Mouse (Mus musculus): ENCODE results near the gene Pax7.

DNA sequence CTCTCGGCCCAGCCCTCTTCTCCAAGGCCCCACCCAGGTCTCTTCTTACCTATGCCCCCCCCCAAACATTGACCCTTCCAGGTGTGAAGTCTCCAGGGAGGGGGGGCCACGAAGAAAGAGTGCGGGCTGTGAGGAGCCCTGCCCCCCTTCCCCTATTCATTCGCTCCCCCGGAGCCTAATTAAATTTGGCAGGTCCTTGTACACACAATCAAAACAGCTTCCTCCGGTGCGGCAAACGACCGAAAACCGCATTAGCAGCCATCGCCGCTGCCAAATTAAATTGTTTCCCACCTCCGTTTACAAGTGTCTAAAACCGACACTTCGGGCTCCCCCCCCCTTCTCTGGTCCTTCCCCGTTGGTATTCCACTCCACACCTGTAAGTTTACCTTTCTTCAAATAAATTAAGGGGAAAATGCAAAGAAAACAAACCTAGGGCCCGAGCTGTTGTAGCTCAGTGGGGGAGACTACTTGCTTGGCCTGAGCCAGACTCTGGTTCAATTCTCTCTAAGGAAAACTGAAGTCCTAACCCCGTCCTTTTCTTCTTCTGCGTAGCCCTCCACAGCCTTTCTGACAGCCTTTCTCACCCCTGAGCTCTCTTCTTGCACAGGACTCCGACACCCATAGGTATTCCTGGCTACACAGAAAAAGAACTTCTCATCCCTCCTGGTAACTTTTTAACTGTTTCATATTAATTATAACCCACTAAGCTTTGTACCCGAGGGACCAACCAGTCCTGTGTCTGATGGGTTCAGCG, 8.6 kb downstream of the Pax7 start:
- TF ChIP-seq NRF1 (IDR thresholded peaks at IDR 0.05; ENCODE audit: insufficient read depth, low read depth, low read length, poor library complexity, severe bottlenecking) = no peak
- TF ChIP-seq POLR2A (IDR thresholded peaks at IDR 0.05; ENCODE audit: control insufficient read depth in 1 of 2, insufficient read depth in 1 of 2, low read depth in 1 of 2, low read length in 2 of 2, poor library complexity in 1 of 2) = no peak
- TF ChIP-seq KAT2A (conservative IDR thresholded peaks at IDR 0.05; ENCODE audit: low read depth, low read length) = no peak
- no peak for TF ChIP-seq EP300 (IDR thresholded peaks at IDR 0.05; ENCODE audit: low read depth in 1 of 2, low read length in 2 of 2)
- TF ChIP-seq CTCF (IDR thresholded peaks at IDR 0.05 in 2 of 3, conservative IDR thresholded peaks at IDR 0.05 in 1 of 3; ENCODE audit: control insufficient read depth in 1 of 3, insufficient read depth in 1 of 3, low read depth in 2 of 3, low read length in 3 of 3, poor library complexity in 1 of 3, severe bottlenecking in 1 of 3) = no peak
- no peak for TF ChIP-seq GABPA (IDR thresholded peaks at IDR 0.05; ENCODE audit: low read depth, low read length)
